Mouse (Mus musculus): Measurements from ENCODE around the gene Bivm. TPM values are rescaled to one million over a fixed set of nuclear protein-coding genes. Genes with fewer than 3 reads are reported as not detected.
A peak's percentile ranks its signal among the peaks of the same experiment; 100 is the strongest.

Bivm gene
- polyA plus RNA-seq (2015; fragmentation: Nextera tagmentation; extraction: Ambion mirVana), result 19.5 and 21.9 TPM in 2 replicates

GRCm38 (mm10) chr1:44118239-44119054 lies at the start of gene Bivm, which contains the start of gene Kdelc1:
TSS of gene Bivm (plus strand) at chr1:44118957.
TSS of gene Kdelc1 (minus strand) at chr1:44118808.
- Histone ChIP-seq H3K4me2 (peak within 1 kb of the TSS; percentile 90), H3K9ac (peak within 1 kb of the TSS; percentile 90), H3K4me3 (peak within 1 kb of the TSS; percentile 73), H3K36me3 (peaks cover 28% of the 10 kb centered on the region), H3K27me3 (no peaks in the 10 kb centered on the region), H3K4me1 (peaks cover 12% of the 10 kb centered on the region), H3K27ac (peak within 1 kb of the TSS; percentile 97), H3K9me3 (no peaks in the 10 kb centered on the region)
- under 1% methylated on average over 39 of the region's 39 CpGs for WGBS
- peak; percentile 96 for ATAC-seq (ENCODE audit: insufficient number of reproducible peaks, insufficient read depth, low FRiP score, low TSS enrichment, low read depth)

- Histone ChIP-seq H3K9ac (peak overlapping the region; percentile 83), H3K4me3 (peak overlapping the region; percentile 91), H3K9me3 (no peaks in the 10 kb centered on the region), H3K4me2 (peak overlapping the region; percentile 70), H3K36me3 (peaks cover 28% of the 10 kb centered on the region), H3K27me3 (no peaks in the 10 kb centered on the region), H3K27ac (peak overlapping the region; percentile 81), H3K4me1 (peaks cover 9% of the 10 kb centered on the region)
- peak; percentile 64 for ATAC-seq (ENCODE audit: insufficient number of reproducible peaks, insufficient read depth, low FRiP score, low TSS enrichment, low read depth)
- WGBS, result under 1% methylated on average over 55 of the region's 55 CpGs
These were observed 17.1 kb upstream of the Bivm start for GRCm38 (mm10) chr1:44101448-44102225.

GRCm38 (mm10) chr1:44102259-44102717 lies 16.5 kb upstream of the Bivm start, which contains the start of gene Tex30:
TSS of gene Tex30 (minus strand) at chr1:44102441.
- Histone ChIP-seq H3K9ac (peak within 1 kb of the TSS; percentile 83), H3K4me3 (peak within 1 kb of the TSS; percentile 91), H3K27ac (peak within 1 kb of the TSS; percentile 81), H3K9me3 (no peaks in the 10 kb centered on the region), H3K36me3 (peaks cover 26% of the 10 kb centered on the region), H3K27me3 (no peaks in the 10 kb centered on the region), H3K4me2 (peak within 1 kb of the TSS; percentile 70), H3K4me1 (peaks cover 9% of the 10 kb centered on the region)
- WGBS, result under 1% methylated on average over 55 of the region's 55 CpGs
- peak; percentile 97 for ATAC-seq (ENCODE audit: insufficient number of reproducible peaks, insufficient read depth, low FRiP score, low TSS enrichment, low read depth)

GRCm38 (mm10) chr1:44102939-44103338 lies 15.8 kb upstream of the Bivm start:
- no peak overlapping the region; the same call in 1 of the 2 replicates for H3K27ac ChIP-seq

GRCm38 (mm10) chr1:44117571-44117970 lies 1.2 kb upstream of the Bivm start:
- peaks cover 12% of the 10 kb centered on the region for H3K4me1 ChIP-seq
- H3K4me3 ChIP-seq, result peak overlapping the region; percentile 73
- H3K9ac ChIP-seq, result no peak overlapping the region

More at GRCm38 (mm10) chr1:44102939-44103338, 15.8 kb upstream of the Bivm start:
- H3K9ac ChIP-seq, result peak overlapping the region; percentile 62
- peaks cover 27% of the 10 kb centered on the region for H3K36me3 ChIP-seq
- 8% methylated on average over 5 of the region's 5 CpGs for whole genome bisulfite sequencing
- H3K9me3 ChIP-seq, result no peaks in the 10 kb centered on the region
- H3K4me1 ChIP-seq, result peaks cover 9% of the 10 kb centered on the region
- no peaks in the 10 kb centered on the region for H3K27me3 ChIP-seq
- ATAC-seq (ENCODE audit: insufficient number of reproducible peaks, insufficient read depth, low FRiP score, low TSS enrichment, low read depth), result no peak
- H3K4me3 ChIP-seq, result peak overlapping the region; percentile 91
- peak overlapping the region; percentile 70 for H3K4me2 ChIP-seq

GRCm38 (mm10) chr1:44119201-44120073 lies 680 bp downstream of the Bivm start:
- Histone ChIP-seq H3K4me2 (peak overlapping the region; percentile 90), H3K27ac (peak overlapping the region; percentile 97), H3K36me3 (peaks cover 28% of the 10 kb centered on the region), H3K27me3 (no peaks in the 10 kb centered on the region), H3K9ac (peak overlapping the region; percentile 90), H3K4me3 (peak overlapping the region; percentile 73), H3K4me1 (peaks cover 12% of the 10 kb centered on the region), H3K9me3 (no peaks in the 10 kb centered on the region)
- ATAC-seq (ENCODE audit: insufficient number of reproducible peaks, insufficient read depth, low FRiP score, low TSS enrichment, low read depth), result peak; percentile 91
- under 1% methylated on average over 43 of the region's 43 CpGs for WGBS

More at GRCm38 (mm10) chr1:44117571-44117970, 1.2 kb upstream of the Bivm start:
- H3K36me3 ChIP-seq, result peaks cover 35% of the 10 kb centered on the region
- no peaks in the 10 kb centered on the region for H3K9me3 ChIP-seq
- peak overlapping the region; percentile 90 for H3K4me2 ChIP-seq
- no peak overlapping the region for H3K27ac ChIP-seq
- ATAC-seq (ENCODE audit: insufficient number of reproducible peaks, insufficient read depth, low FRiP score, low TSS enrichment, low read depth), result no peak
- no peaks in the 10 kb centered on the region for H3K27me3 ChIP-seq

GRCm38 (mm10) chr1:44120074-44120406 lies 1.3 kb downstream of the Bivm start:
- peak overlapping the region; percentile 73 for H3K4me3 ChIP-seq
- peak; percentile 13; the same call in 1 of the 2 replicates for ATAC-seq (ENCODE audit: insufficient number of reproducible peaks, insufficient read depth, low FRiP score, low TSS enrichment, low read depth)
- H3K27me3 ChIP-seq, result no peaks in the 10 kb centered on the region
- peak overlapping the region; percentile 90 for H3K9ac ChIP-seq
- no peaks in the 10 kb centered on the region for H3K9me3 ChIP-seq
- H3K4me2 ChIP-seq, result peak overlapping the region; percentile 90
- H3K4me1 ChIP-seq, result peaks cover 12% of the 10 kb centered on the region
- peak overlapping the region; percentile 97 for H3K27ac ChIP-seq
- H3K36me3 ChIP-seq, result peaks cover 28% of the 10 kb centered on the region
- 4% methylated on average over 6 of the region's 6 CpGs for WGBS

- H3K4me1 ChIP-seq, result peaks cover 12% of the 10 kb centered on the region
- H3K27me3 ChIP-seq, result no peaks in the 10 kb centered on the region
- H3K4me2 ChIP-seq, result no peak overlapping the region
- no peak overlapping the region for H3K4me3 ChIP-seq
- no peaks in the 10 kb centered on the region for H3K9me3 ChIP-seq
- peaks cover 28% of the 10 kb centered on the region for H3K36me3 ChIP-seq
- ATAC-seq (ENCODE audit: insufficient number of reproducible peaks, insufficient read depth, low FRiP score, low TSS enrichment, low read depth), result no peak
- no peak overlapping the region for H3K27ac ChIP-seq
- WGBS, result 81% methylated on average over 3 of the region's 3 CpGs
- no peak overlapping the region for H3K9ac ChIP-seq
These were observed 3.5 kb downstream of the Bivm start for GRCm38 (mm10) chr1:44122256-44122655.

GRCm38 (mm10) chr1:44125590-44125989 lies 6.8 kb downstream of the Bivm start:
- Histone ChIP-seq H3K36me3 (peaks cover 48% of the 10 kb centered on the region), H3K27ac (no peak overlapping the region), H3K4me1 (peaks cover 6% of the 10 kb centered on the region), H3K27me3 (no peaks in the 10 kb centered on the region), H3K9ac (no peak overlapping the region), H3K4me2 (no peak overlapping the region), H3K4me3 (no peak overlapping the region), H3K9me3 (no peaks in the 10 kb centered on the region)
- no peak for ATAC-seq (ENCODE audit: insufficient number of reproducible peaks, insufficient read depth, low FRiP score, low TSS enrichment, low read depth)
- WGBS, result 92% methylated on average over 4 of the region's 4 CpGs

GRCm38 (mm10) chr1:44129929-44130581 lies 11.3 kb downstream of the Bivm start:
- H3K9me3 ChIP-seq, result no peaks in the 10 kb centered on the region
- H3K27ac ChIP-seq, result no peak overlapping the region
- no peaks in the 10 kb centered on the region for H3K27me3 ChIP-seq
- H3K36me3 ChIP-seq, result peaks cover 51% of the 10 kb centered on the region
- H3K4me2 ChIP-seq, result no peak overlapping the region
- ATAC-seq (ENCODE audit: insufficient number of reproducible peaks, insufficient read depth, low FRiP score, low TSS enrichment, low read depth), result no peak
- no peak overlapping the region for H3K9ac ChIP-seq
- H3K4me1 ChIP-seq, result peaks cover 3% of the 10 kb centered on the region; the same call in 1 of the 2 replicates
- H3K4me3 ChIP-seq, result no peak overlapping the region
- WGBS, result 92% methylated on average over 4 of the region's 4 CpGs
